8 mouse cellular contexts compared by ENCODE assay signal in the genomic region with DNA sequence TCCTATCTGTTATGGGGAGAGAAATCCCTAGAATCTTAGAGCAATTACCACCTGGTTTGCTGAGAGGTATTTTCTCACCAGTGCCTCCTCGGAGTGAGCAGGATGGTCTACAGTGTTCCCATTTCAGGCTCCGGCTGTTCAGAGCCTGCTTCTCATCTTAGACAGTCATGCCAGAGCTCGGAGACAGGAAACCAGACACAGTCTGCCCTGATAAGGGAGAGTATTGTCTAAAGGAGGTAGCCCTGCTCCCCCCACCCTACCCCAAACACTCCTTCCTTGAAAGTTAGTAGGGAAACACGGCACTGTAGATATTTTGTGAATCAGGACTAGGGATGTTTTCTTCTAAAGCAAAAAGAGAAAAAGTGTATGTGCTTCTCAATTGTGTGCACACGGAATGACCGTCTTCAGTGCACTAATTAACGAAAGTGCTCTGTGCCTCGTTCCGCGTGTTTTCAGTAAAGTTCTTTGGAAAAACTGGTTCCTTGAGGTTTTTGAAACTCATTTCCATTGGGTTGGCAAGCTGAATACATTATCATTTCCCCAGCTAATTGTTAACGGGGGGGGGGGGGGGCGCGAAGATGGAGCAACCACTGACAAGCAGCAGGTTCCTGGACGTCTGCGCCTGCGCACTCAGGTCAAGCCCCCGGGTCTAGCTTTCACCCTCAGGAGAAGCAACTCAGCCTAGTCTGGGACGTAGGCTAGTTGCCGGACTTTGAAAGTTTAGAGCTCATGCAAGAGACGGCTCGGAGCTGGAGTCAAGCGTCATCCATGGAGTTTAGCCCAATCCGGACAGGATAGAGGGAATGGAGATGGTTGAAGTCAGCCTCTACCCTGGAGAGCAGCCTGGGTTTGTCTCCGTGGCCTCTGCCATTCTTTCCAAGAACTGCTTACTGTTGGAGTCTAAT. TPM values are rescaled to one million over a fixed set of nuclear protein-coding genes. Genes with fewer than 3 reads are reported as not detected.
DNase-seq lines count a peak whose midpoint lies in the region; ATAC-seq lines count a peak whose summit lies in the region.

No protein-coding gene starts in this region.

- 33% methylated on average over 24 of the region's 24 CpGs for WGBS in embryonic facial prominence, embryonic 12.5 days
- WGBS in hindbrain, embryonic 13.5 days: 57% methylated on average over 24 of the region's 24 CpGs
- WGBS in liver, embryonic 12.5 days (ENCODE audit: insufficient replicate concordance): 33% methylated on average over 24 of the region's 24 CpGs
- 49% methylated on average over 24 of the region's 24 CpGs for WGBS in stomach, embryonic 14.5 days

- no peaks in the 10 kb centered on the region for H3K27me3 ChIP-seq in embryonic facial prominence, embryonic 12.5 days
- no peaks in the 10 kb centered on the region for H3K27me3 ChIP-seq in hindbrain, embryonic 13.5 days
- H3K27me3 ChIP-seq in liver, embryonic 12.5 days (replicated peaks): no peaks in the 10 kb centered on the region
- no peaks in the 10 kb centered on the region for H3K27me3 ChIP-seq in stomach, embryonic 14.5 days (ENCODE audit: control insufficient read depth, insufficient read depth, low read length)

- no peak overlapping the region for H3K4me3 ChIP-seq in embryonic facial prominence, embryonic 12.5 days
- H3K4me3 ChIP-seq in hindbrain, embryonic 13.5 days: no peak overlapping the region
- peak overlapping the region; percentile 100 for H3K4me3 ChIP-seq in liver, embryonic 12.5 days
- H3K4me3 ChIP-seq in stomach, embryonic 14.5 days (ENCODE audit: low read depth, low read length): 0 out of 2 replicates have a peak overlapping the region, but pooled peaks have one; percentile 0

- peak overlapping the region; percentile 30 for H3K4me2 ChIP-seq in embryonic facial prominence, embryonic 12.5 days (replicated peaks)
- H3K4me2 ChIP-seq in hindbrain, embryonic 13.5 days: peak overlapping the region; percentile 19
- H3K4me2 ChIP-seq in liver, embryonic 12.5 days: peak overlapping the region; percentile 97
- H3K4me2 ChIP-seq in stomach, embryonic 14.5 days (replicated peaks; ENCODE audit: low read depth, low read length): peak overlapping the region; percentile 84

- ATAC-seq in CD4-positive, CD25-positive, alpha-beta regulatory T cell, adult 4 months: no peak
- ATAC-seq in embryonic facial prominence, embryonic 12.5 days (ENCODE audit: insufficient number of reproducible peaks, insufficient read depth, low FRiP score, low TSS enrichment): no peak
- ATAC-seq in hindbrain, embryonic 13.5 days (ENCODE audit: low FRiP score): no peak
- no peak for ATAC-seq in liver, embryonic 12.5 days
- no peak for ATAC-seq in stomach, embryonic 14.5 days (ENCODE audit: insufficient number of reproducible peaks, insufficient read depth, low FRiP score, low read depth)

- peak overlapping the region; percentile 76 for H3K27ac ChIP-seq in embryonic facial prominence, embryonic 12.5 days
- H3K27ac ChIP-seq in hindbrain, embryonic 13.5 days: peak overlapping the region; percentile 52; the same call in 1 of the 2 replicates
- H3K27ac ChIP-seq in liver, embryonic 12.5 days: peak overlapping the region; percentile 97
- H3K27ac ChIP-seq in stomach, embryonic 14.5 days (ENCODE audit: low read length): peak overlapping the region; percentile 94; the same call in 1 of the 2 replicates

- no peak overlapping the region for H3K9ac ChIP-seq in embryonic facial prominence, embryonic 12.5 days
- no peak overlapping the region for H3K9ac ChIP-seq in hindbrain, embryonic 13.5 days
- H3K9ac ChIP-seq in liver, embryonic 12.5 days: peak overlapping the region; percentile 99
- peak overlapping the region; percentile 96 for H3K9ac ChIP-seq in stomach, embryonic 14.5 days (replicated peaks; ENCODE audit: low read depth, low read length)

- H3K9me3 ChIP-seq in embryonic facial prominence, embryonic 12.5 days: no peaks in the 10 kb centered on the region
- H3K9me3 ChIP-seq in hindbrain, embryonic 13.5 days: no peaks in the 10 kb centered on the region
- no peaks in the 10 kb centered on the region for H3K9me3 ChIP-seq in liver, embryonic 12.5 days (replicated peaks)
- H3K9me3 ChIP-seq in stomach, embryonic 14.5 days (ENCODE audit: control insufficient read depth, low read depth, low read length): no peaks in the 10 kb centered on the region

- H3K36me3 ChIP-seq in embryonic facial prominence, embryonic 12.5 days: no peaks in the 10 kb centered on the region
- H3K36me3 ChIP-seq in hindbrain, embryonic 13.5 days: no peaks in the 10 kb centered on the region
- H3K36me3 ChIP-seq in liver, embryonic 12.5 days: peaks cover 38% of the 10 kb centered on the region
- H3K36me3 ChIP-seq in stomach, embryonic 14.5 days (ENCODE audit: control insufficient read depth, insufficient read depth, low read length): peaks cover 4% of the 10 kb centered on the region; the same call in 1 of the 2 replicates

- DNase-seq in CD4-positive, CD25-positive, alpha-beta regulatory T cell, adult 2 months (ENCODE audit: low read depth, low spot score): peak; percentile 50
- DNase-seq in layer of hippocampus, adult 18-20 months (ENCODE audit: low spot score in 2 of 2): no peak
- no peak for DNase-seq in B cell, adult 2 months

- H3K4me1 ChIP-seq in embryonic facial prominence, embryonic 12.5 days: peaks cover 68% of the 10 kb centered on the region
- H3K4me1 ChIP-seq in hindbrain, embryonic 13.5 days (replicated peaks): peaks cover 70% of the 10 kb centered on the region
- H3K4me1 ChIP-seq in liver, embryonic 12.5 days: peaks cover 83% of the 10 kb centered on the region
- H3K4me1 ChIP-seq in stomach, embryonic 14.5 days (ENCODE audit: control insufficient read depth, insufficient read depth, low read length): peaks cover 54% of the 10 kb centered on the region

RNA-seq across cellular contexts. Expression of a gene that starts 5.2 kb away (rescaled TPM):
- polyA plus RNA-seq in CD4-positive, CD25-positive, alpha-beta regulatory T cell, adult 4 months (2017; shearing (Covaris generic)): 10 to 100 TPM; 81.0 to 99.7 TPM
- polyA plus RNA-seq in embryonic facial prominence, embryonic 12.5 days (2016; fragmentation: Nextera tagmentation; extraction: Ambion mirVana): 45.2 and 50.8 TPM in 2 replicates
- 24.7 and 26.2 TPM in 2 replicates for polyA plus RNA-seq in hindbrain, embryonic 13.5 days (2015; fragmentation: Nextera tagmentation; extraction: Ambion mirVana)
- polyA plus RNA-seq in liver, embryonic 12.5 days (2016; fragmentation: Nextera tagmentation; extraction: Ambion mirVana): 91.2 and 105 TPM in 2 replicates
- polyA plus RNA-seq in stomach, embryonic 14.5 days (2014; fragmentation: Nextera tagmentation; extraction: Ambion mirVana): 106 and 115 TPM in 2 replicates
- 10 to 100 TPM; 58.1 to 59.5 TPM for total RNA-seq in layer of hippocampus, adult 18-20 months (2021)

Comparison
In these comparisons a context has a peak if more than half of its experiments do, and no peak if none do; other contexts are left out.
1. H3K4me2 ChIP-seq: peak in every context shown above with its lines; median percentile 97 in liver, embryonic 12.5 days; 84 in stomach, embryonic 14.5 days; 30 in embryonic facial prominence, embryonic 12.5 days; 19 in hindbrain, embryonic 13.5 days.
2. H3K4me3 ChIP-seq: peak in liver, embryonic 12.5 days (single experiment) and stomach, embryonic 14.5 days (single experiment); none in embryonic facial prominence, embryonic 12.5 days (single experiment) and hindbrain, embryonic 13.5 days (single experiment).
3. H3K9ac ChIP-seq: peak in liver, embryonic 12.5 days (single experiment) and stomach, embryonic 14.5 days (single experiment); none in embryonic facial prominence, embryonic 12.5 days (single experiment) and hindbrain, embryonic 13.5 days (single experiment).
4. Peak in every context shown above with its lines, with median percentiles within 50 percentile points of each other: H3K27ac ChIP-seq.